Mouse (Mus musculus): Measurements from ENCODE around the gene Six5.

Gene Six5

GRCm38 (mm10) chr7:19147497-19148045 lies 53.2 kb downstream of the Six5 start:
- DNase-seq (ENCODE audit: low spot score in 2 of 2), result no peak

Measured in frontal cortex, postnatal 36 days (tissue).